Mouse (Mus musculus): ENCODE measurements around the gene 1700034J05Rik.

Gene 1700034J05Rik

GRCm38 (mm10) chr6:146926415-146926980 lies 27.7 kb downstream of the 1700034J05Rik start:
- DNase-seq (ENCODE audit: low read depth, low spot score) = no peak

DNA sequence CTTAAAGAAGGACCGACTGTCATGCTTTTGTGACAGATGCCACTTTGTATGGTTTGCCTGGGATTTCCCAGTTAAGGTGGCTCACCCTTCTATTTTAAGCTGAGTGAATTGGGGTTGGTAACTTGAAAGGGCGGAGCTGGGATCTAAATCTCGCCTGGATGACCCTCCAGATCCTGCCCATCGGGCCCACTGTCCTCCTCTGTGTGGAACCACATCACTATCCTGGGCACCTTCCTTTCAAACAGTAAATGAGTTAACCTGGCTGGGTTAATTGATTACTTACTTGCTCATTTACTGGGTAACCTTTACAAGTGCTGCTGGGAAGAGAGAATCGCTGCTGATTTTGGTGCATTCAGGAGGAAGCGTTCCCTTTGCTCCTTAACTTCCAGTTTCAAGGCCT lies 35.9 kb downstream of the 1700034J05Rik start:
- no peak for DNase-seq (ENCODE audit: low read depth, low spot score)

DNA sequence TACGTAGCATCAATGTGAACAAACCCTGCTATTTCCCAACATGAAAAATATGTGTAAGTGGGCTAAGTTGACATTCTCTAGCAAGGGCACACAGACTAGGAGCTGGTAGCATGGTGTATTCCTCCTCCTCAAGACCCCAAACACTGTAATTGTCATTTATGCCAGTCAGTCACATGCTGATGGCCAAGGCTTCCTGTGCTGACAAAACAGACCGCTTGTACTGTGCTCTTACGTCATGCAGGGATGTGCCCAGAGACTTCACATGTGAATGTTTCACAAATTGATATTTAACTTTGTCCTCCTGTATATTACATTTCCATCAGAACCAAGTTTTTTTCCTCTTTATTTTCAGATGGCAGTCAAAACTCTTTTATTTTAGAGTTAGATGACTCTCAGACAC lies 36.8 kb downstream of the 1700034J05Rik start:
- no peak for DNase-seq (ENCODE audit: low read depth, low spot score)

- DNase-seq (ENCODE audit: low read depth, low spot score) = no peak
Measured at GRCm38 (mm10) chr6:146915808-146916207, 38.4 kb downstream of the 1700034J05Rik start.

DNA sequence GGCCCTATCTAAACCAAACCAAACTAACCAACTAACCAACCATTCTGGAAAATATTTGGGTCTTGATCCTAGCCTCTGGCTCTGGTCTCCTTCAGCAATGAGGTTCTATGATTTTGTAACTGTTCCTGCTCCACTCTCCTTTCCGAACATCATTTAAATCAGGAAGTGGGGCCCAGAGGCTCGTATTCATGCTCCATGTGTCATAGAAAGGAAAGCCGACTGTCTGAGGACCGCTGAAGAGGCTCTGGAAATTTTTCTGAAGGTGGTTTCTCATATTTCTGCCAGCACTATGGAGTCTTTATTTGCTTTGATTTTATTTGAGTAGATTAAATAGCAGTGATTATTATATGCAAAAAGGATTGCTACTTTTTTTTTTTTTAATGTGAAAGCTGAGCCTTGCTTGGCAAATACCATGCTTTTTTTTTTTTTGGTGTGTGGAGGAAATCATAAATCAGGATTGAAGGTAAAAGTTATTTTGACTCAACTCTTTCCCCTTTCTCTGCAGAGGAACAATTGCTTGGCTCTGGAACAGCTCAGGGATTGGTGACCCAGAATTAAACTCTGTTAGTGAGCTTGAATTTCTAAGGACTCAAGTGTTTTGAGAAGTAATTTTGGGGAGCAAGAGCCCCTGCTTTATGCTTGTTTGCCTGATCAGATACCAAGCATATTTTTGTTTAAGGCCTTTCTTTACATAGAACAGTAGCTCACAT lies 40.6 kb downstream of the 1700034J05Rik start:
- no peak for DNase-seq (ENCODE audit: low read depth, low spot score)

- DNase-seq (ENCODE audit: low read depth, low spot score) = no peak
Measured at GRCm38 (mm10) chr6:146912835-146913488, 41.3 kb downstream of the 1700034J05Rik start.

- no peak for DNase-seq (ENCODE audit: low read depth, low spot score)
Measured at GRCm38 (mm10) chr6:146910801-146911200, 43.4 kb downstream of the 1700034J05Rik start.

DNA sequence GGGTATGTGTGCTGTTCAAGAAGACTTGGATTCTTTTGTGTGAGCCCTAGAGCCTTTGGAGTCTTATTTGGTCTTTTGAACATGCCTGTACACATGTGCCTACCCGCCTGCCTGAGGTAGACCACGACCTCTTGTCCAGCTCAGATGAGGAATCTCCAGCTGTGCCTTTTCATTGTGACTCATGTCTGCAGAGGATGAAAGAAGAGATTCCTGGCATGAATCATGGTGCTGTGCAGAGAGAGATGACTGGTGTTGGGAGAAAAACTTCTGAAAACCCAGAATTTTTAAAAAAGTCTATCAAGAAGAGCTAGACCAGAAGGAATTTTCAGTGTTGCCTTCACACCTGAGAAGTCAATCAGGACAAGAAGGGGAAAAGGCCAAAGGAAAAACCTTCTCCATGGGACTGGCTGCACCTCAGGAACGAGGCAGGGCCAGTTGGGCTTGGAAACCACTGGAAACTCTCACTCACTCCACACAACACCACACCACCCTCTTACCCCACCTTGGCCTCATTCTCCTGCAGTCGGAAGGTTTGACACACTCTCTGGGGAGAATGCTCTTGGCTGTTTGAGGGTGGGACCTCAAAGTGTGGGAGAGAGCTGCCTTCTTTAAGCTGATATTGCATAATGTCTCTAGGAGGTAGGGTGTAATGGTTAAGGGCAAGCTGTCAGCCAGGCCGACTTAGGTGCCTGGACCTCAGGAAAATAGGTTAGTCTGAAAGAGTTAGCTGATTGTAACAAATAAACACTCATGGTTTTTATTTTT lies 44.3 kb downstream of the 1700034J05Rik start:
- DNase-seq (ENCODE audit: low read depth, low spot score) = no peak

GRCm38 (mm10) chr6:146908801-146909200 lies 45.4 kb downstream of the 1700034J05Rik start:
- DNase-seq (ENCODE audit: low read depth, low spot score) = no peak

- DNase-seq (ENCODE audit: low read depth, low spot score) = no peak
Measured at GRCm38 (mm10) chr6:146907795-146908190, 46.4 kb downstream of the 1700034J05Rik start.

GRCm38 (mm10) chr6:146907061-146907794 lies 47.0 kb downstream of the 1700034J05Rik start:
- no peak for DNase-seq (ENCODE audit: low read depth, low spot score)

GRCm38 (mm10) chr6:146906000-146906786 lies 48.0 kb downstream of the 1700034J05Rik start:
- DNase-seq (ENCODE audit: low read depth, low spot score) = no peak

DNA sequence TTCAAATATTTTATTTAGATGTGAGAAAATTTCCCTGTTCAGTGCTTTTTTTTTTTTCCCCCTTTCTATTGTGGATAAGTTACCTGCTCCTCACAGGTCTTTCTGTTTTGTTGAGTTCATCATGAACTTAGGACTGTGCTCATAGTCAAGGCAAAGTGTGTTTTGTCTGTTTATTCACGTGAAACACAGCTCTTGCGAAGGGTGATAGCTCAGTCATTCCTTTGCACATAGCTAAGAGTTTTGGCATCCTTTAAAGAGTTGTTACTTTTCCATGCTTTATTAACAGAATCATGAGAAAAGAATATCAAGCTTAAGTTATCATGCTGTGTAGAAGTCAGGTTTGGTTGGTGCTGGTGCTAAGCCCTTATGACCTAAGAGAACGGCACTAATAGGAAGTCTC lies 49.5 kb downstream of the 1700034J05Rik start:
- DNase-seq (ENCODE audit: low read depth, low spot score) = no peak

DNA sequence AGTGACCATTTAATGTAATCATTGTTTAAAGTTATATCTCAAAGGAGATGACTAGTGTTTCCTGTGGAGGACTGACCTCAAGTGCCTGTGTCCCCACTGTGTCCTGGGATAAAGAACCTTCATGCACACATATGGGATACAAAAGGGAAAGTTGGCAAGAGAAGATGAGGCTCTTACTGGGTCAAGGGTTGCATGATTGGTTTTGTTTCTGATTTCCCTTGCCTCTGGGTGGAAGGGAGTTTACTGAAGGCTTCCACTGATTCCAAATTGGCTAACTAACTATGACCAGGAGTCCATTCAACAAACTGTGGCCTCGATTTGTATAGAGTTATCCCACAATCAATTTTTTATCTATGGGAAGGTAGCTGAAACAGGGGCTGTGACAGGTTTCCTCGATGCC lies 50.6 kb downstream of the 1700034J05Rik start:
- no peak for DNase-seq (ENCODE audit: low read depth, low spot score)

DNA sequence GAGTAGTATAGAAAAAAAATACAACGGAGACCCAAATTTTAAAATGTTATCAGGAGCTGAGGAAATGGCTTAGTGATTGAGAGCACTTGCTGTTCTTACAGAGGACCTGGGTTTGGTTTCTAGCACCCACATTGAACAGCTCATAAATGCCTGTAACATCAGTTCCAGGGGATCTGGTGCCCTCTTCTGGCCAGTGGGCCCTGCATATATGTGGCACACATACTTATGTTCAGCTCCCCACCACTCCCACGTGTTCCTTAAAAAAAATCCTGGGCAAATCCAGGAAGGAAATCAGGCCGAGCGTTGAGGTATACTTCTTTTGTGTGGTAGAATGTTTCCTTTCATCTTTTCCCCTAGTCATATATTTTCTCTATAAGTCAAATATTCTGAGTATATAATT lies 52.3 kb downstream of the 1700034J05Rik start:
- no peak for DNase-seq (ENCODE audit: low read depth, low spot score)

Measured in forelimb bud, embryonic 11.5 days (tissue).